Mouse (Mus musculus) midbrain, embryonic 14.5 days (tissue): ENCODE measurements around the gene Fv1. TPM values are rescaled to one million over a fixed set of nuclear protein-coding genes. Genes with fewer than 3 reads are reported as not detected.
"Not testable (repeated sequence)": the region's sequence is repeated elsewhere in the genome, so short reads cannot be mapped to it uniquely, and the experiment has no call there.

Source experiments
- ATAC-seq: fragments of 200-750 bp; cut with Nextera tagmentation; 2 replicates; pipeline ENCODE4 v1.8.0; 2017; ENCODE audit warnings: moderate number of reproducible peaks, moderate library complexity; ENCODE audit not compliant: low FRiP score, low TSS enrichment
- DNase-seq: peaks from one replicate; pipeline ENCODE4 v3.0.0-alpha.2; 2015
- H3K27ac ChIP-seq: fragments of 300-500 bp; sonication (generic); replicated peaks from 2 replicates; pipeline ENCODE4 v1.5.1; 2014; ENCODE audit warnings: mild to moderate bottlenecking, low read depth, low read length, moderate library complexity
- H3K27me3 ChIP-seq: fragments of 300-500 bp; sonication (generic); 2 replicates; pipeline ENCODE4 v1.6.1; 2014; ENCODE audit warnings: low read length, control low read depth, mixed read lengths; ENCODE audit not compliant: control insufficient read depth, insufficient read depth
- H3K36me3 ChIP-seq: fragments of 300-500 bp; sonication (generic); 2 replicates; pipeline ENCODE4 v1.6.1; 2014; ENCODE audit warnings: low read length, control low read depth; ENCODE audit not compliant: control insufficient read depth, insufficient read depth
- H3K4me1 ChIP-seq: fragments of 300-500 bp; sonication (generic); 2 replicates; pipeline ENCODE4 v1.6.1; 2014; ENCODE audit warnings: mild to moderate bottlenecking, antibody characterized with exemption, low read length, control low read depth; ENCODE audit not compliant: control insufficient read depth, insufficient read depth
- H3K4me2 ChIP-seq: fragments of 300-500 bp; sonication (generic); 2 replicates; pipeline ENCODE4 v1.6.1; 2014; ENCODE audit warnings: mild to moderate bottlenecking, low read length, moderate library complexity
- H3K4me3 ChIP-seq: fragments of 300-500 bp; sonication (generic); replicated peaks from 2 replicates; pipeline ENCODE4 v1.5.1; 2014; ENCODE audit warnings: low read depth, low read length
- H3K9ac ChIP-seq: fragments of 300-500 bp; sonication (generic); replicated peaks from 2 replicates; pipeline ENCODE4 v1.6.1; 2014; ENCODE audit warnings: mild to moderate bottlenecking, low read length, moderate library complexity
- H3K9me3 ChIP-seq: fragments of 300-500 bp; sonication (generic); 2 replicates; pipeline ENCODE4 v1.6.1; 2016; ENCODE audit warnings: low read length, control low read depth, mixed read lengths; ENCODE audit not compliant: control insufficient read depth
- WGBS: fragments of 180-500 bp; shearing (Covaris S2); extraction: QIAGEN DNeasy Blood & Tissue Kit; methylation state at CpG from one replicate; pipeline ENCODE4 v1.1.7; 2014; 5-methylcytosine and 5-hydroxymethylcytosine counted together
- polyA plus RNA-seq: library from polyadenylated mRNA; unstranded; fragments of >200 nt; fragmentation: Nextera tagmentation; extraction: Ambion mirVana; gene quantifications from 2 replicates; pipeline ENCODE4 v1.2.1, GENCODE M21; 2014

The Fv1 gene
- polyA plus RNA-seq, 1 experiment from 2014 or later = 8.7 TPM

DNA sequence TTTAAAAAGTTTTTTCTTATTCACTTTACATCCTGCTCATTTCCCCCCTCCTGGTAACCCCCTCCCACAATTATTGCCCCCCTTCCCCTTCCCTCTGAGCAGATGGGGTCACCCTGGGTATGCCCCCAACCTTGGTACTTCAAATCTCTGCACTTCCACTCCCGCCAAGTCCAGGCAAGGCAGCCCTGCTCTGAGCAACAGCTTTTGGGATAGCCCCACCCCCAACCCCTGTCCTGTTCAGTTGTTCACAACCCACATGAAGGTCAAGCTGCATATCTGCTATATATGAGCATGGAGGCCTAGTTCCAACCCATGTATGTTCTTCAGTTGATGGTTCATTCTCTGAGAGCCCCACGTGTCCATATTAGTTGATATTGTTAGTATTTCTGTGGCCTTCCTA, 18.0 kb upstream of the Fv1 start:
- Histone ChIP-seq H3K4me1 (peaks cover 11% of the 10 kb centered on the region; the same call in 1 of the 2 replicates), H3K9me3 (no peaks in the 10 kb centered on the region), H3K27me3 (no peaks in the 10 kb centered on the region), H3K36me3 (no peaks in the 10 kb centered on the region), H3K9ac (no peak overlapping the region), H3K4me3 (no peak overlapping the region), H3K27ac (no peak overlapping the region), H3K4me2 (no peak overlapping the region)
- no peak for DNase-seq
- WGBS = 82% methylated on average over 2 of the region's 2 CpGs
- no peak for ATAC-seq

DNA sequence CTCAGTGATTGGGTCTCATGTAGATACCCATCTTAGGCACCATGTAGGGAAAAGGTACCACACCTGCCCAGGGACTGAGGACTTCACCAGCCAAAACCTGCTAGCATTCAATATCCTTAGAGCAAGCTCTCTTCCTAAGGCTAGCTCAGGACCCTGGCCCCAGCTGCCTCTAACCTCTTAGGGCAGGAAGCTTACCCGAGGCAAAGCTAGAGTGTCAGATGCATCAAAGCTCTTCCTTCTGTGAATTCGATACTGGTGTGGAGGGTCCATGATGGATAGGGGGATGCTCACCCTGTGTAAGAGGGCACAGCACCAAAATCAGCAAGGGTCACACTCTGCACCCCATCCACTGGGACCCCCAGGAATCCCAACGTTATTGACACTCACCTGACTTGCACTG, 6.7 kb upstream of the Fv1 start:
- peaks cover 43% of the 10 kb centered on the region for H3K36me3 ChIP-seq
- no peak for ATAC-seq
- no peaks in the 10 kb centered on the region for H3K9me3 ChIP-seq
- no peak overlapping the region for H3K9ac ChIP-seq
- no peak overlapping the region for H3K27ac ChIP-seq
- no peak for DNase-seq
- no peak overlapping the region for H3K4me2 ChIP-seq
- no peaks in the 10 kb centered on the region for H3K27me3 ChIP-seq
- WGBS = 91% methylated on average over 3 of the region's 3 CpGs
- H3K4me1 ChIP-seq = no peaks in the 10 kb centered on the region
- H3K4me3 ChIP-seq = no peak overlapping the region

DNA sequence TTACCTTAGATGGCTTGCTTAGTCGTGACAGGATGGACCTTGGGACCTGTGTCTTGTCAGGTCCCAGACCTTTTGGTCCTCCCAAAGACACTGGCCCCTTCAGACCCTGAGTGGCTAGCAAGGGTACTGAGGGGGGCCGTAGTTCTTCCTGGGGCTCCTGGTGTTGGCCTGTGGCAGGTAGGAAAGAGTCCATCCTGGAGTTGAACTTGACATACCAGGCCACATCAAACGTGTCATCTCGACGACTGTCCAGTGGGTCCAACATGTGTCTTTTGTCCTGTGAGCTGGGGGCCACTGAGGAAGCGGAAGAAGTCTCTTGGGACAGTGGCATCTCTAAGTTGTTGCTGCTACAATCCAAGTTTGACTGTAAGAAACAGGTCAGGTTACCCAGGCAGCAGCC, 3.1 kb upstream of the Fv1 start:
- Histone ChIP-seq H3K4me3 (no peak overlapping the region), H3K27ac (no peak overlapping the region), H3K4me1 (peaks cover 18% of the 10 kb centered on the region), H3K27me3 (no peaks in the 10 kb centered on the region), H3K9me3 (no peaks in the 10 kb centered on the region), H3K36me3 (peaks cover 42% of the 10 kb centered on the region), H3K9ac (no peak overlapping the region), H3K4me2 (no peak overlapping the region)
- ATAC-seq (no peak), DNase-seq (no peak)
- WGBS = 95% methylated on average over 6 of the region's 6 CpGs

DNA sequence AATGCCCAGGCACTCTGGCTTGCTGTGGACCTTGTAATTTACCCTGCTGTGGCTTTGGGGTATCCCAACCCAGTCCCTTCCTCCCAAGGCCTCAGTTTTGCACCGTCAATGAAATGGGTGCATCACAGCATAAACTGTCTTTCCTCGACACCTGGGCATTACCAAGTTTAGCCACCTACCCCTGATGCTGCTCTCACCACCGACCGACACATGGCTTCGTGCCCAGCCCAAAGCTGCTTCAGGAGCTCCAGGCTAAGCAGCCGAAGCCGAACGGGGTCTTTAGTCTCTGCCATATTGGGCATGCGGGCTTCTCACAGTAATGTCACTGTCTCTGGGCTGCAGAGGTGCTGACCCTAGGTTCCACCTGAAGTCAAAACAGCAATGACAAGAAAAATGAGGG, 2.7 kb upstream of the Fv1 start:
- DNase-seq = no peak

GRCm38 (mm10) chr4:147866793-147867192, 2.0 kb upstream of the Fv1 start:
- not testable (repeated sequence) for H3K4me2 ChIP-seq, H3K9me3 ChIP-seq, H3K9ac ChIP-seq, H3K27ac ChIP-seq, ATAC-seq, H3K27me3 ChIP-seq, H3K4me3 ChIP-seq, DNase-seq
- H3K36me3 ChIP-seq = peaks cover 34% of the 10 kb centered on the region
- WGBS = 62% methylated on average over 3 of the region's 3 CpGs
- peaks cover 18% of the 10 kb centered on the region for H3K4me1 ChIP-seq

More for the DNA sequence above, 2.7 kb upstream of the Fv1 start:
- Histone ChIP-seq H3K4me2 (no peak overlapping the region), H3K27me3 (no peaks in the 10 kb centered on the region), H3K9me3 (no peaks in the 10 kb centered on the region), H3K4me1 (peaks cover 18% of the 10 kb centered on the region), H3K9ac (no peak overlapping the region), H3K4me3 (no peak overlapping the region), H3K27ac (no peak overlapping the region), H3K36me3 (peaks cover 39% of the 10 kb centered on the region)
- WGBS = 98% methylated on average over 9 of the region's 9 CpGs
- no peak for ATAC-seq

DNA sequence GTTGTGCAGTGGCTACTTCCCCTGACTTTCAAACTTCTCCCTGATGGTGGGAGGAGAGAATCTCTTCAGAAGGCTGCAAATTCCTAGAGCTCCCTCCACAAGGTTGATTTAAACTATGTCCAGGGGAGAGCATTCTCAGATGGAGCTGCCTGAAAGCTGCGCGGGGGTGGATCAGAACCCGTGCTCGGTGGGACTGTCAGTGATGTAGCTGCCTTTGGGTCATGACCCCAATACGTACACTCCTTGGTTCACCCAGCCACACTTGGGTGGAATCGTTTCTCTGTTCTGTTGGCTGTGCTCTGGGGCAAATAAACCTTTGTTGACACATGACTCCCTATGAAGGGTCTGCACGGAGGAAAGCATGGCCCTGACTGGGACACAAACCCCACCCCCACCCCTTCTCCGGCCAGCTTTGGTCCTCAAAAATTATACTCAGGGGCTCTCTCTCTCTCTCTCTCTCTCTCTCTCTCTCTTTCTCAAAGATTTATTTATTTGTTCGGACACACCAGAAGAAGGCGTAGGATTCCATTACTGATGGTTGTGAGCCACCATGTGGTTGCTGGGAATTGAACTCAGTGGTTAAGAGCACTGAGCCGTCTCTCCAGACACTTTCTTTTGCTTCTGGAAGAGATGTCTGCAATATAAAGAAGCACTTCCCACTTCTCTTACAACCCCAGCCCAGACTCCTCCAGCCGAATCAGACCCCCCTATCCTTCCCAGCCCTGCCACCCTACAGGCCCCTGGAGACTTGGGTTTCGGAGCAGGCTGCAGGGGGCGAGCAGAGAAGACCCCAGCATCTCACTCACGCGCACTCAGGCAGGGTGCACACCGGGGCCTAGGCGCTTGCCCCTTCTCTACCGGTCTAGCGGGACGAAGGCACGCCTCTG, 973 bp upstream of the Fv1 start:
- peak overlapping the region; percentile 78 for H3K4me3 ChIP-seq
- DNase-seq (no peak), ATAC-seq (no peak)
- WGBS = 9% methylated on average over 22 of the region's 22 CpGs
- H3K27ac ChIP-seq = peak overlapping the region; percentile 74
- H3K27me3 ChIP-seq = no peaks in the 10 kb centered on the region
- H3K9me3 ChIP-seq = no peaks in the 10 kb centered on the region
- peaks cover 18% of the 10 kb centered on the region for H3K4me1 ChIP-seq
- peak overlapping the region; percentile 84 for H3K4me2 ChIP-seq
- H3K36me3 ChIP-seq = peaks cover 30% of the 10 kb centered on the region
- H3K9ac ChIP-seq = peak overlapping the region; percentile 77

- H3K27ac ChIP-seq = no peak overlapping the region
- peak overlapping the region; percentile 84 for H3K4me2 ChIP-seq
- peak overlapping the region; percentile 78 for H3K4me3 ChIP-seq
- peak overlapping the region; percentile 42; the same call in 1 of the 2 replicates for H3K9ac ChIP-seq
- no peak for ATAC-seq
- H3K9me3 ChIP-seq = no peaks in the 10 kb centered on the region
- H3K4me1 ChIP-seq = peaks cover 18% of the 10 kb centered on the region
- 18% methylated on average over 5 of the region's 5 CpGs for WGBS
- no peaks in the 10 kb centered on the region for H3K27me3 ChIP-seq
- H3K36me3 ChIP-seq = peaks cover 32% of the 10 kb centered on the region
- no peak for DNase-seq
These were observed 459 bp downstream of the Fv1 start for GRCm38 (mm10) chr4:147869238-147869637.

DNA sequence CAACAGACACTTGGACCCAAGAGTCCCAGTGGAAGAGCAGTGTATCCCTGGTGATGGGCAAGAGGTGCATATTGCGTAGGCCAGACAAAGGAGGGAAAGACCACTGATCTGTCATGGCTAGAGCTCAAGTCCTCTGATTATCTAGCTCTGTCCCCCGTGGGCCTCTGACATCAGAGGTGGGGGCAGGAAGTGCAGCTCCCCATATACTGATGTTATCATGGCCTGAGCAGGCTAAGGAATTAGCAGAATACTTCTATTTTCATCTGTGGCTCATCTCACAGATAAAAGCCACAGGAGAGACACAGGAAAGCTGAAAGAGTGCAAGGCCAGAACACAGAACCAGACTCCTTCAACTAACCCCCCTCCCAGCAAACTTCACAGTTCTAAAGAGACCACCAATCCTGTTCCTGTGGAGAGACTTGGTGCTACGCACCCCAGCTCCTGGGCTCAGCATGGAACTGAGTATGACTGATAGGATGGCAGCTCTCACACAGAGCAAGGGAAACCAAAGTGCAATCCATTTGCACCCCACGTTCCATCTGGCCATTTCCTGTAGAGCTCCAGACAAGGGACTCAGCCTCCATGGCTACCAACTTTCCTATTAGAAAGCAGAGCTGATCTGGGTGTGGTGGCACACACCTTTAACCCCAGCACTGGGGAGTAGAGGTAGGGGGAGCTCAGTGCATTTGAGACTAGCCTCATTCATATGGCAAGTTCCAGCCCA, 7.2 kb downstream of the Fv1 start:
- no peak overlapping the region for H3K9ac ChIP-seq
- H3K36me3 ChIP-seq = peaks cover 82% of the 10 kb centered on the region
- no peaks in the 10 kb centered on the region for H3K27me3 ChIP-seq
- WGBS = 90% methylated on average over 4 of the region's 4 CpGs
- DNase-seq = no peak
- no peak overlapping the region for H3K4me2 ChIP-seq
- no peak for ATAC-seq
- no peak overlapping the region for H3K27ac ChIP-seq
- H3K4me1 ChIP-seq = no peaks in the 10 kb centered on the region
- H3K9me3 ChIP-seq = no peaks in the 10 kb centered on the region
- H3K4me3 ChIP-seq = no peak overlapping the region
